Mouse (Mus musculus): ENCODE results near the gene Tmc4. TPM values are rescaled to one million over a fixed set of nuclear protein-coding genes. Genes with fewer than 3 reads are reported as not detected.

The Tmc4 gene
- total RNA-seq (2023) = 10 to 100 TPM in 1 of 2 experiments, 1 to 10 TPM in 1; 7.6 to 11.1 TPM

GRCm38 (mm10) chr7:3677342-3677741 is at the start of gene Tmc4:
Gene Tmc4 (minus strand): TSS chr7:3677553.

DNA sequence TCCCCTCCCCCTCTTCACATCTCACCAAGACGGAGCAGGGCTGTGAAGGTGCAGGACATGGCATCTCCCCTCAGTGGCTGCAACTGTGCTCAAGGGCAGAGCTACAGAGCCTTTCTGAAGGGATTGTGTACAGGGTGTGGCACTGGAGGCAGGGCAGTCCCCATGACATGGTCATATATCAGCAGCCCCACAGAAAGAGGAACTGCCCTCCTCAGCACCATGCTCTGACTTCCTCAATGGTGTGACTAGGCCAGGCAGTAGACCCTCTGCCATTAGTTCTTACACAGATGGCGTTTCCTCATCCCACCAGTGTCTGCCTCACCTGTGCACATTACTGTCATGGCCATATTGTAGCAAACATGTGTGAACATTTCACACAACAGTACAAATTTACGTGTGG is 42.9 kb upstream of the Tmc4 start, which contains the start of gene Pirb:
Pirb (minus strand) TSS at position 124 of the 400 bp plus-strand sequence.

DNA sequence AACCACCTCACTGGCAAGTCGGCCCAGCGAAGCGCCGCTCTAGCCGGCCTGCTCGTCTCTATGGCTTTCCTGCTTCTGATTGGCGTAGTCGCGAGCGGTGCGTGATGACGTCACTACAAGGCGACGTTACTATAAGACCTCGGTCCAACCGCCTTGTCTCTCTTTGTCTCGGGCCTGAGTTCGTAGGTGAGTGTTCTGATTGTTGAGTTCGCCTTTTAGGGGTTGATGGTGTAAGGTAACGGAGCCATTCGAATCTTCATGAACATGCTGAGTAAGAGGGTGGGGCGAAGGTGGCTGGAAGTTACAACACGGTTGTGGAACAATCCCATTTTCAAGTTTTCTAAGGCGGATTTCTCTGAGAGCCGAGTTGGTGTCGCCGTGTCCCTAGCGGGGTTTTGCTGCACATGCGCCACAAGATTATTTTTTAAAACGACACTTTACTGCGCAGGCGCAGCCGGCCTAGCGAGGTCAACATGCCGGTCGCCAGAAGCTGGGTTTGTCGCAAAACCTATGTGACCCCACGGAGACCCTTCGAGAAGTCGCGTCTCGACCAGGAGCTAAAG is 26.6 kb upstream of the Tmc4 start, which contains the start of gene Rps9:
Rps9 (plus strand) TSS at position 115 of the 563 bp plus-strand sequence.

GRCm38 (mm10) chr7:3692987-3693808 is 15.8 kb upstream of the Tmc4 start, which contains the start of gene Mboat7:
Gene Mboat7 (minus strand): TSS chr7:3693523.

DNA sequence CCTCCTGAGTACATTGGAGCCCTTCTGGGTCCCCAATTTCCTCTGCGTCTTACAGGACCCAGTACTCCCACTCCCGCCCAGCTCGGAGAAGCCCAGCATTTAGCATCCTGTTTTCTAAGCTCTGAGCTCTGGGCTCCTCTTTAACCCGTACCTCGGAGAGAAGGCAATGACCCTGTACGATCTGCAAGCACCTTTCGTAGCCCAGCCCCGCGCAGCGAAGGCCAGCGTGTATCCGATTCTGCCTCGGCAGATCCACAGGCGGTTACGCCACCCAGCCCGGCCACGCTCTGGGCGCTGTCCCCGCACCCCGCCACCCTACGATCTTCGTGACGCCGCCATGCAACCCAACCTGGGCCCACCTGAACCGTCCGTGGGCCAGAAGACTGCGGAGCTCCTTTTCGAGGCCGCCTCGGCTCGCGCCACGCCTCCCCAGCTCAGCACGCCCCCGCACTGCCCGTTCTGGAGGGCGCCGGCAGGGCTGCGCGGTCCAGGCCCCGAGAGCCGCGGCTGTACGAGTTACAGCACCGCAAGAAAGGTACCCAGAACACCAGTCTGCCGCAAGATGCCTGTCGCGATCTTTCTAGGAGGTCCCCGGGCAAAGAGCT is 15.1 kb upstream of the Tmc4 start, which contains the start of gene Tsen34:
Tsen34 (plus strand) TSS at position 482 of the 605 bp plus-strand sequence.

DNA sequence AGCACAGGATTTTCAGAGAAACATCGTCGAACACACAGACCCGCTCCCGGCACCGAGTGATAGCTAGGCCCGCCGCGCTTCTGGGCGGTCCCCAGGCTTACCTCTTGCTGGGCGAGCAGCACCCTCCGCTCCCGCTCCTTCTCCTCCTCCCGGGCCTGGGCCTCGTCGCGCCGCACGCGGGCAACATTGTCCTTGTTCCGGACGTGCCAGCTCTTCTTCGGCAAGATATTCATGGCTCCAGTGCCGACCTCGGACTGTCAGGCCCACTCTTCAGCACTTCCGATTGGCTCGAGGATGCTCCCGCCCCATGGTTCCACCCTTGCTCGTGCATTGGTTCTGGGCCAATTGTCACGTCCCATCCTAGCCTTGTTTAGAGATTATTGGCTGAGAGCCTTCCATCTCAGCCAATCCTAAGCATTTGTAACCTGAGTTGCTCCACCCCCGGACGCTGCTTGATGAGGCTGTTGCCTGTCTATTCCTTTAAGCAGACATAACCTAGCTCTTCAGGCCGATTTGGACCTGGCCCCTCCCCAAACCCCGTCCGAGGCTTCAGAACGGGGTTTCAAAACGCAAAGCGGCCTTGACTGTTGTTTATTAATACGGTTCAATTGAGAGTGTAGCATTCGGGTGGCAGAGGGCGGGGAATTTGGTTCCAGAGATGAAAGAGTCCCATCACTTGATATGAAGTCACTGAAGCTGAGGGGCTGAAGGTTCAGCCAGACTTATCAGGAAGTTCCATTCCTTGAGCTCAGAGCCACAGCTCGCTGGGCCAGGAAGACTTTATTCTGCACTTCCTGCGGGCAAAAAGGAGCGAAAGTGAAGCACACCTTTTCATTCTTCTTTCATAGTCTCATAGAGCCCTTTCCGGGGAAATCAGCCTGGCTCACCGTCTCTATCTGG is 11.9 kb downstream of the Tmc4 start, which contains the start of gene Leng1:
Leng1 (minus strand) TSS at position 626 of the 900 bp plus-strand sequence.

GRCm38 (mm10) chr7:3644672-3645487 is 32.5 kb downstream of the Tmc4 start, which contains the start of gene Cnot3:
Gene Cnot3 (plus strand): TSS chr7:3645268.

GRCm38 (mm10) chr7:3629543-3630477 is 47.5 kb downstream of the Tmc4 start, which contains the start of the genes Tfpt and Prpf31:
Gene Tfpt (minus strand): TSS chr7:3629929.
Gene Prpf31 (plus strand): TSS chr7:3629985.

DNA sequence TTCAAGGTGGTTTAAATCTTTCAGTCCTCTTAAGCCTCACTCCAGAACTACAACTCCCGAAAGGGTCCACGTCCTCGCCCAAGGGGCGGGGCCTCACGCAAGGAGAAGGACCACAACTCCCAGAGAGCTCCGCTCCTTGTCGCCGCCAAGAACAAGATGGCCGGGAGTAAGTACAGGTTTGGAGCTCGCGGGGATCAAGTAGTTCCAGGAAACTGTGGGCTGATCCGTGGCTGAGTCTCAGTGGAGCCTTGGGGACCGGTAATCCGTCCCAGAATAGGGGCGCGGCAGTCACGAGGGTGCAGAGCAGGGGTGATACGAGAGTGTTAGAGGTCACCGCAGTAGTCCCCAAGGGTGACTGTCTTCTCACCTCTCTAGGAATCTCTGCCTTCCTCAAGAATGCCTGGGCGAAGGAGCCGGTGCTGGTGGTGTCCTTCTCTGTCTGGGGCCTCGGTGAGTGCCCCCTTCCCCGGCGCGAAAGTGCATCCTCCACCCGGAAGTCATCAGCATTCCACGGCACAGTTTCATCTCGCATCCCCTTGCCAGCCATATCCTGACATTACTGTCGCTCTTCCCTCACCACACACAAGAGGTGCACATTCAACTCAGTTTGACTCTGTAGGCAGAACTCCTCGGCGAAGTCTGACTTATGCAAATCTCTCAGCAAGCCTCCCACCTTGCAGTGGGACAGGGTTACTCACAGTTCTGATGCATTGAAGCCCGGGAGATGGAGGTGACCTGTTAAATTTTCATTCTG is 59.9 kb downstream of the Tmc4 start, which contains the start of gene Ndufa3:
Ndufa3 (plus strand) TSS at position 132 of the 754 bp plus-strand sequence.

GRCm38 (mm10) chr7:3616057-3616388 is 61.3 kb downstream of the Tmc4 start, which contains the start of gene Oscar:
Gene Oscar (minus strand): TSS chr7:3616157.

Other genes starting within 250 kb of the Tmc4 start
- not detected for gene Tarm1, start 174.9 kb downstream of the Tmc4 start, total RNA-seq (2023)
- not detected for gene Oscar, start 61.4 kb downstream of the Tmc4 start, total RNA-seq (2023)
- 100 to 1,000 TPM; 279 to 317 TPM for gene Ndufa3, start 60.2 kb downstream of the Tmc4 start, total RNA-seq (2023)
- gene Tfpt, start 47.6 kb downstream of the Tmc4 start, total RNA-seq (2023) = 10 to 100 TPM; 22.5 to 23.8 TPM
- gene Prpf31, start 47.6 kb downstream of the Tmc4 start, total RNA-seq (2023) = 10 to 100 TPM; 62.1 to 76.9 TPM
- gene Cnot3, start 32.3 kb downstream of the Tmc4 start, total RNA-seq (2023) = 100 to 1,000 TPM; 124 to 138 TPM
- gene Leng1, start 11.7 kb downstream of the Tmc4 start, total RNA-seq (2023) = 10 to 100 TPM; 10.8 to 11.4 TPM
- gene Tsen34, start 15.3 kb upstream of the Tmc4 start, total RNA-seq (2023) = 10 to 100 TPM; 34.0 to 43.8 TPM
- gene Mboat7, start 16.0 kb upstream of the Tmc4 start, total RNA-seq (2023) = 10 to 100 TPM; 67.2 to 71.9 TPM
- 1,000 to 10,000 TPM; 1,992 to 2,030 TPM for gene Rps9, start 26.4 kb upstream of the Tmc4 start, total RNA-seq (2023)
- gene Pirb, start 42.8 kb upstream of the Tmc4 start, total RNA-seq (2023) = 10 to 100 TPM; 34.6 to 37.2 TPM
- gene Gm15448, start 148.1 kb upstream of the Tmc4 start, total RNA-seq (2023) = 1 to 10 TPM; 6.4 to 6.7 TPM
- 10 to 100 TPM in 1 of 2 experiments, 1 to 10 TPM in 1; 9.2 to 11.3 TPM for gene Pira2, start 167.5 kb upstream of the Tmc4 start, total RNA-seq (2023)
- 1 to 10 TPM; 7.0 to 8.0 TPM for gene Gm14548, start 220.6 kb upstream of the Tmc4 start, total RNA-seq (2023)
- 1 to 10 TPM; 6.3 to 7.4 TPM for gene Lilra6, start 237.9 kb upstream of the Tmc4 start, total RNA-seq (2023)

All from B cell, adult 67 days (primary cell).